Mouse (Mus musculus): ENCODE measurements around the gene Aff3. TPM values are rescaled to one million over a fixed set of nuclear protein-coding genes. Genes with fewer than 3 reads are reported as not detected.

The Aff3 gene
- total and polyA plus RNA-seq, 2 experiments from 2014 or later: 23.1 to 55.6 TPM

DNA sequence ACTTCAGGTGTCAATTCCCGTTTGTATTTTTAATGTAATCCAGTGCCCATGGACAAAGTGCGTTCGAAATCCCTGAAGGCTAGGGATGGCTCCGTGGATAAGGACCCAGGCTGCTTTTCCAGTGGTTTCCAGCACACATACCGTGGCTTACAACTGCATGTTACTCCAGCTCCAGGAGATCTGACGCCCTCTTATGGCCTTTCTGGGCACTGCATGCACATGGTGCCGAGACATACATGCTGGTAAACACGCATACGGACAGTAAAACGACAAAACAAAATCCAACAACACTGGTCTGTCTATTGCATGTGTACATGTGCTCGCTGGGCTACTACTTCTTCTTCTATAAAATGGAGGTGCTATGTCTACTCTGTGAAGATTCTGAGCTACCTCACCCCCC, 357.5 kb downstream of the Aff3 start:
- ATAC-seq: no peak
- 94% methylated on average over 11 of the region's 11 CpGs for WGBS
- Histone ChIP-seq H3K36me3 (ENCODE audit: insufficient read depth, low read length) (no peaks in the 10 kb centered on the region), H3K9me3 (ENCODE audit: low read length) (no peaks in the 10 kb centered on the region), H3K9ac (replicated peaks; ENCODE audit: low read length) (no peak overlapping the region), H3K4me2 (ENCODE audit: low read depth, low read length) (no peak overlapping the region), H3K4me3 (ENCODE audit: low read length) (no peak overlapping the region), H3K4me1 (ENCODE audit: insufficient read depth, low read length) (peaks cover 13% of the 10 kb centered on the region), H3K27ac (peak overlapping the region; percentile 64; the same call in 1 of the 2 replicates), H3K27me3 (ENCODE audit: insufficient read depth, low read length) (no peaks in the 10 kb centered on the region)
- TF ChIP-seq CTCF (IDR thresholded peaks at IDR 0.05; ENCODE audit: low read depth): peak; percentile 51; the same call in 1 of the 2 replicates
- no peak for DNase-seq (ENCODE audit: low spot score)

DNA sequence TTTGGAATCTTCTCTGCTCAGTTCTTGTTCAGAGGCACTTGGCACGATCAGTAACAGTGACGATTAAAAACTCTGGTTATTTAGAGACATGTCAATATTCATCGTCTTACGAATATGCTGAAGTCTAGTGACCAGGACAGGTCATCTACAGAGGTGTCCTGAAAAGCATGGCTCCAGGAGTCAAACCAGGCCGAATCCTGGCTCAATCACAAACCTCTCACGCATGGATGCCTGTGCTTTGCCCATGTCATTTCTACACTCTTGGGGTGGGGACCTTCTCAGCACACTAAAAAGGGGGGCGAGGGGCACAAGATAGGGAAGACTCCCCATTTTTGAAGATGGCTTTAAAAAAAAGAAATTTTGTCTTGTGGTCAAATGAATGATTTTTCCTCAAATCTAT, 358.6 kb downstream of the Aff3 start:
- H3K27ac ChIP-seq: no peak overlapping the region
- TF ChIP-seq CTCF (IDR thresholded peaks at IDR 0.05; ENCODE audit: low read depth): no peak
- H3K36me3 ChIP-seq (ENCODE audit: insufficient read depth, low read length): no peaks in the 10 kb centered on the region
- no peak for ATAC-seq
- H3K4me1 ChIP-seq (ENCODE audit: insufficient read depth, low read length): peaks cover 13% of the 10 kb centered on the region
- 84% methylated on average over 7 of the region's 7 CpGs for WGBS
- DNase-seq (ENCODE audit: low spot score): no peak
- no peaks in the 10 kb centered on the region for H3K9me3 ChIP-seq (ENCODE audit: low read length)
- H3K27me3 ChIP-seq (ENCODE audit: insufficient read depth, low read length): no peaks in the 10 kb centered on the region
- no peak overlapping the region for H3K9ac ChIP-seq (replicated peaks; ENCODE audit: low read length)
- H3K4me2 ChIP-seq (ENCODE audit: low read depth, low read length): no peak overlapping the region
- no peak overlapping the region for H3K4me3 ChIP-seq (ENCODE audit: low read length)

DNA sequence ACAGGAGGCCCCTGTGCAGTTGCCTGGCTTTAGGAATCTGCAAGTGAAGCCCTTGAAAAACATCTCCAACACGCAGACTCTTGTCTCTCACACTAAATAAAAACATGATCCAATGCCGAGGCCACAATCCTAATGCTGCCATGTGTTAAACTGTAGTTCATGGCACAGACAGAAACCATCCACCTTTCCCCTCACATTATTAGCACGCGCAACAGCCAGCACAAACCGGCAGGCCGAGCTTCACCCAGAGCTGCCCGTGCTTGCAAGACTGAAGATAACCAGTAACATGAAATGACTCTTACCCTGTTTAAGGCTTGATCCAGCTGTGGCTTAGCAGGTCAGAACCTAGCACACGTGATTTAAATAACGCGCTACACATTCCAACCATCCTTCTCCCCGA, 360.4 kb downstream of the Aff3 start:
- Histone ChIP-seq H3K9me3 (ENCODE audit: low read length) (no peaks in the 10 kb centered on the region), H3K4me1 (ENCODE audit: insufficient read depth, low read length) (peaks cover 13% of the 10 kb centered on the region), H3K27ac (no peak overlapping the region), H3K4me2 (ENCODE audit: low read depth, low read length) (no peak overlapping the region), H3K4me3 (ENCODE audit: low read length) (no peak overlapping the region), H3K9ac (replicated peaks; ENCODE audit: low read length) (no peak overlapping the region), H3K36me3 (ENCODE audit: insufficient read depth, low read length) (no peaks in the 10 kb centered on the region), H3K27me3 (ENCODE audit: insufficient read depth, low read length) (no peaks in the 10 kb centered on the region)
- ATAC-seq (no peak), DNase-seq (ENCODE audit: low spot score) (no peak)
- TF ChIP-seq CTCF (IDR thresholded peaks at IDR 0.05; ENCODE audit: low read depth): no peak
- 90% methylated on average over 11 of the region's 11 CpGs for WGBS

DNA sequence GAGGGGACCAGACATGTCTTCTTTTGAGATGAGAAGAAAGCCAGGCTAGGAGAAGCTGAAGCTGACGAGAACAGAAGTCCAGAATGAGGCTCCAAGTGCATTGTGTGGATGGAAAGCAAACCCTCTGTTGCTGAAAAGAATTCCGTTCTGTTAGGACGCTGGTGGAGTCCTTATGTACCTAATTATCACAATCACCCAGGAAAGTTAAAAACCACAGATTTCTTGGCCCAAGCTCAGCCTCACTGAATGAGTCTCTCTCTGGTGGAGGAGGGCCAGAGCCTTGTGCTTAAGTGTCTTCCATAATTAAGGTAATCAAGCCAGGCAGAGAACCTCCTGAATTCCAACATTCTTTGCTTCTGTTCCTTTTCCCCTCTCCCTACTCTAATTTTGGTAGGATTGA, 366.5 kb downstream of the Aff3 start:
- 58% methylated on average over 3 of the region's 3 CpGs for WGBS

DNA sequence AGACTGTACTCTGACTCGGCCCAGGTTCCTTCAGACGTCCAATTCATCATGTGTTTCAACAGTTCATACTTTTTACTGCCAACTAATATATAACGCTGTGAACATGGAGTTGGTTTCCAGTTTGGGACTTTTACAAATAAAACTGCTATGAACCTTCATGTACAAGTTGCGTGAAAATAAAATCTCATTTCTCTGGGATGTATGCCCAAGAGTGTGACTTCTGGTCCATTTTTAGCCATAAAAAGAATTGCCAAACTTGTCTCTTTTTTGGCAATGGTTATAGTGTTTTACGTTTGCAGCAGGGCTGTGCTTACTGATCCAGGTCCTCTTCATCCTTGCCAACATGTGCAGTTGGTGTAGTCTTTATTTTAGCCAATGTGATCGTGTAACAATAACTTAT, 369.8 kb downstream of the Aff3 start:
- ATAC-seq: no peak
- WGBS: 82% methylated on average over 6 of the region's 6 CpGs
- Histone ChIP-seq H3K4me1 (ENCODE audit: insufficient read depth, low read length) (no peaks in the 10 kb centered on the region), H3K27ac (no peak overlapping the region), H3K27me3 (ENCODE audit: insufficient read depth, low read length) (no peaks in the 10 kb centered on the region), H3K4me2 (ENCODE audit: low read depth, low read length) (no peak overlapping the region), H3K9ac (replicated peaks; ENCODE audit: low read length) (no peak overlapping the region), H3K36me3 (ENCODE audit: insufficient read depth, low read length) (no peaks in the 10 kb centered on the region), H3K4me3 (ENCODE audit: low read length) (no peak overlapping the region), H3K9me3 (ENCODE audit: low read length) (no peaks in the 10 kb centered on the region)
- TF ChIP-seq CTCF (IDR thresholded peaks at IDR 0.05; ENCODE audit: low read depth): no peak
- DNase-seq (ENCODE audit: low spot score): no peak

More for the DNA sequence above, 366.5 kb downstream of the Aff3 start:
- H3K4me1 ChIP-seq (ENCODE audit: insufficient read depth, low read length): no peaks in the 10 kb centered on the region
- DNase-seq (ENCODE audit: low spot score): no peak
- H3K36me3 ChIP-seq (ENCODE audit: insufficient read depth, low read length): no peaks in the 10 kb centered on the region
- H3K4me2 ChIP-seq (ENCODE audit: low read depth, low read length): no peak overlapping the region
- no peak overlapping the region for H3K27ac ChIP-seq
- H3K9me3 ChIP-seq (ENCODE audit: low read length): no peaks in the 10 kb centered on the region
- no peak for ATAC-seq
- TF ChIP-seq CTCF (IDR thresholded peaks at IDR 0.05; ENCODE audit: low read depth): no peak
- H3K9ac ChIP-seq (replicated peaks; ENCODE audit: low read length): no peak overlapping the region
- H3K4me3 ChIP-seq (ENCODE audit: low read length): no peak overlapping the region
- no peaks in the 10 kb centered on the region for H3K27me3 ChIP-seq (ENCODE audit: insufficient read depth, low read length)

DNA sequence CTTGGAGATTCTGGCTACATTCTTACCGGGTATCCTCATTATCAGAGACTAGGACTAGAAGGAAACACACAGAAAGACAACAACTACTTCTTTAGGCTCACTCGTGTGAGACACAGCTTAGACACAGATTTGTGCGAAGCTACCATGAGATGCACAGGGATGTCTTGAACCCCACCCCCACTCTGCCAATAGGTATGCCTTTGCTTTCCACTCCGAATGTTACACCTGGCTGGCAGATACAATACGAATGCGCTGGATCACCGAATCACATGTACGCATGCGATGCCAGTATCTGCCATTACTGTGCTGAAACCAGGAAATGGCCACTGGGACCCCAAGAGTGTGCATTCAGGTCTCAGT, 370.4 kb downstream of the Aff3 start:
- Histone ChIP-seq H3K4me2 (ENCODE audit: low read depth, low read length) (no peak overlapping the region), H3K4me3 (ENCODE audit: low read length) (no peak overlapping the region), H3K27ac (no peak overlapping the region), H3K9ac (replicated peaks; ENCODE audit: low read length) (no peak overlapping the region), H3K27me3 (ENCODE audit: insufficient read depth, low read length) (no peaks in the 10 kb centered on the region), H3K36me3 (ENCODE audit: insufficient read depth, low read length) (no peaks in the 10 kb centered on the region), H3K4me1 (ENCODE audit: insufficient read depth, low read length) (no peaks in the 10 kb centered on the region), H3K9me3 (ENCODE audit: low read length) (no peaks in the 10 kb centered on the region)
- TF ChIP-seq CTCF (IDR thresholded peaks at IDR 0.05; ENCODE audit: low read depth): no peak
- no peak for ATAC-seq
- WGBS: 96% methylated on average over 9 of the region's 9 CpGs
- no peak for DNase-seq (ENCODE audit: low spot score)

DNA sequence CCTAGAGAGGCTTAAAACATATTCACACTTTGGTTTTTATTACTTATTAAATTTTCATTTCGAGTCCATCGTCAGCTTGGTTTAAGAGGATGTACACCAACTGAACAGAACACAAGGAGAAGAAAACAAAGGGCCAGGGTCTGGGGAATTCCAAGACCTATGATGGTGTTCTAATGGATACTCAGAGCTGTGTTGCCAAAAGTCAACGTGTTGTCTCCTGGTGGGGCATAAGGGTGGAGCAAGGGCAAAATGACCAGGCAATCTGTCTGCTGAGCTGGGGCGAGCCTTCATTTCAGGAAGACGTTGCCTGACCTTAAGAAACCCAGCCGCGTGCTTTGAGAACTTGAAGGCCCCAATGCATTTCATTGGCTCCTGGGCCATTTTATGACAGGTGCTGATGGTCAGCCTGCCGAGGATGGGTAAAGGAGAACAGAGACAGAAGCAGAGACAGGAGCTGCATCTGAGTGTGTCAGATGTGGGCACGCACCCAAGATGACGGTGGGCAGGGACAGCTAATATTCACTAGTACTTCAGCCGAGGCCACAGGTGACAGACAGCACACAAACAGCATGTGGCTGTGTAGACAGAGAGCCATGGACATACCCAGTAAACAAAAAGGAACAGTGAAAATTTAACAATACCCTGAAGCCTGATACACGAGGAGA, 371.0 kb downstream of the Aff3 start:
- Histone ChIP-seq H3K27ac (no peak overlapping the region), H3K9ac (replicated peaks; ENCODE audit: low read length) (no peak overlapping the region), H3K27me3 (ENCODE audit: insufficient read depth, low read length) (no peaks in the 10 kb centered on the region), H3K36me3 (ENCODE audit: insufficient read depth, low read length) (no peaks in the 10 kb centered on the region), H3K9me3 (ENCODE audit: low read length) (no peaks in the 10 kb centered on the region), H3K4me2 (ENCODE audit: low read depth, low read length) (no peak overlapping the region), H3K4me3 (ENCODE audit: low read length) (no peak overlapping the region), H3K4me1 (ENCODE audit: insufficient read depth, low read length) (no peaks in the 10 kb centered on the region)
- TF ChIP-seq CTCF (IDR thresholded peaks at IDR 0.05; ENCODE audit: low read depth): no peak
- WGBS: 81% methylated on average over 12 of the region's 12 CpGs
- ATAC-seq (no peak), DNase-seq (ENCODE audit: low spot score) (no peak)

Data from hindbrain, postnatal 0 days (tissue).